Mouse (Mus musculus): ENCODE results near the gene Kcnk3. TPM values are rescaled to one million over a fixed set of nuclear protein-coding genes. Genes with fewer than 3 reads are reported as not detected.

Kcnk3 gene
- polyA plus RNA-seq, 1 experiment from 2014 or later = 28.9 TPM

DNA sequence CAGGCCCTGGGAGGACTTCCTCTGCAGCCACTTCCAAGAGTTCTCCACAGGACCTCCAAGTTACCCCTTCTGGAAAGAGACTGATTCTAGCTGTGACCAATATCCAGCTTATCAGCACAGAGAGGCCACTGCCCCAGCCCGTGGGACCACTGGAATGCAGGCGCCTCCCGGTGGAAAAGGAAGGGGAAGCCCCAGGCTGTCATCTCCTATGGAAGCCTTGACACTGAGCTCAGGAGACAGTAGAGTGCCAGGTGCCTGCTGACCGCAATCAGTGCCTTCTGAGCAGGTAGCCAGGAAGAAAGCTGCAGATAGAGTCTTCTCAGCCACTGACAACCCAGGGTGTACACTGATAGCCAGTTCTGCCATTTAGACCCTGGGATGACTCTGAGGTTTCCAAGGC, 13.4 kb downstream of the Kcnk3 start:
- Histone ChIP-seq H3K36me3 (no peaks in the 10 kb centered on the region; the same call in 1 of the 2 replicates), H3K9ac (peak overlapping the region; percentile 2; the same call in 1 of the 2 replicates), H3K27me3 (replicated peaks) (no peaks in the 10 kb centered on the region), H3K4me1 (peaks cover 58% of the 10 kb centered on the region), H3K27ac (replicated peaks) (peak overlapping the region; percentile 13), H3K4me3 (no peak overlapping the region), H3K9me3 (no peaks in the 10 kb centered on the region), H3K4me2 (0 out of 2 replicates have a peak overlapping the region, but pooled peaks have one; percentile 1)
- 6% methylated on average over 4 of the region's 4 CpGs for WGBS
- ATAC-seq (ENCODE audit: extremely low read depth, insufficient number of reproducible peaks, low FRiP score, low TSS enrichment) = no peak

DNA sequence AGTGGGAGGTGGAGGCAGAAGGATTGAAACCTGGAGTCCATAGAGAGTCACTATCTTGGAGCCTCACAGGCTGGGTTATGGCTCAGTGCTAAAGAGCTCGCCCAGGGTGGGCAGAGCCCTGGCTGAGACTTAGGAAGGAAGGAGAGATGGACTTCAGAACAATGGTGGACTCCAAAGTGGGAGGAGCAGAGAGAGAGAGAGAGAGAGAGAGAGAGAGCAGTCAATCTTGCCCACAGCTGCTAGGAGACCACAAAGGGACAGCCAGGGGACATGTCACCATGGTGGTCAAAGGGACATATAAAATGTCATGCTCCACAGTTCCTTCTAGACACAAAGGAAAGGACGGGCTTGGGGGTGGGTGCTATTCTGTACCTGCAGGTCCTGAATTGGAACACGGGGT, 15.3 kb downstream of the Kcnk3 start:
- no peaks in the 10 kb centered on the region for H3K27me3 ChIP-seq (replicated peaks)
- H3K9me3 ChIP-seq = no peaks in the 10 kb centered on the region
- H3K4me1 ChIP-seq = peaks cover 73% of the 10 kb centered on the region
- H3K4me2 ChIP-seq = no peak overlapping the region
- 65% methylated on average over 3 of the region's 3 CpGs for WGBS
- H3K27ac ChIP-seq (replicated peaks) = peak overlapping the region; percentile 93
- H3K4me3 ChIP-seq = no peak overlapping the region
- H3K9ac ChIP-seq = no peak overlapping the region; the same call in 1 of the 2 replicates
- no peak for ATAC-seq (ENCODE audit: extremely low read depth, insufficient number of reproducible peaks, low FRiP score, low TSS enrichment)
- no peaks in the 10 kb centered on the region; the same call in 1 of the 2 replicates for H3K36me3 ChIP-seq

DNA sequence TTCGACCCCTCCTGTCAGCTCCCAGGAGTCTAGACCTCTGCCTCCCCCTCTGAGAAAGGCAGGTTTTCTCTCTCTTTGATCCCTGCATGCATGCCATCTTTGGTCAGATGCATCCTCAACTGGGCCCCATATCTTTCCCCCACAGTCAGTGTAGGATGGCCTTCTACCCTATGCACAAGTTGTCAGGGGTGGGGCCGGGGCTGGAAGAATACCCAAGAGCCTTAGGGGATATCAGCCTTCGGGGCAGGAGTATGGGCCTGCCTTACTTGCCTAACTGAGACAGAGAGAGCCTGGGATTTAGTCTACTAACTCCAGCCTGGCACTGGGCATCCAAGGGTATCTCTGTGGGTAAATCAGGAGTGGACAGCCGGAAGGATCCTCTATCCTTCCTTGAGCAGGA, 16.0 kb downstream of the Kcnk3 start:
- no peak for ATAC-seq (ENCODE audit: extremely low read depth, insufficient number of reproducible peaks, low FRiP score, low TSS enrichment)
- Histone ChIP-seq H3K36me3 (no peaks in the 10 kb centered on the region; the same call in 1 of the 2 replicates), H3K9ac (peak overlapping the region; percentile 62), H3K4me1 (peaks cover 73% of the 10 kb centered on the region), H3K27me3 (replicated peaks) (no peaks in the 10 kb centered on the region), H3K4me3 (no peak overlapping the region), H3K4me2 (no peak overlapping the region), H3K27ac (replicated peaks) (peak overlapping the region; percentile 93), H3K9me3 (no peaks in the 10 kb centered on the region; the same call in 1 of the 2 replicates)
- WGBS = 53% methylated on average over 4 of the region's 4 CpGs

DNA sequence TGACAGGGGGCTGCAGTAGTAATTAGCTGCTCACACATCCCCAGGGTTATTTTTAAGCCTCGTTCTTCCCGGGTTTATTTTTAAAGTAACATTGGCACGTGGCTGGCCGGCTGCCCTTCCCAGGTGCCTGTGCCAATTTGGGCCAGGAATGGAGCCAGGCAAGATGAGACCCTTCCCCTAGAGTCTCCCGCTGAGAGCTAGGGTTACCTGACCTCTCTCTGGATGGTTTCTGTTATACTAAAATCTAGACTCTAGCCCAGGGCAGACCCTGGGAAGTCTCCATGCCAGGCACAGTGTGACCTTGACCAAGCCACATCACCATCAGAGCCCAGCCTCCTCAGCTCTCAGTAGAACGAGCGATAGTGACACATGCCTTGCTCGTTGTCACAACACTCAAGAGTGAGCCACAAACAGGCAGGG, 16.8 kb downstream of the Kcnk3 start:
- whole genome bisulfite sequencing = 35% methylated on average over 8 of the region's 8 CpGs
- Histone ChIP-seq H3K4me2 (peak overlapping the region; percentile 27; the same call in 1 of the 2 replicates), H3K9ac (peak overlapping the region; percentile 62), H3K9me3 (no peaks in the 10 kb centered on the region; the same call in 1 of the 2 replicates), H3K27ac (replicated peaks) (peak overlapping the region; percentile 93), H3K36me3 (peaks cover 4% of the 10 kb centered on the region; the same call in 1 of the 2 replicates), H3K27me3 (replicated peaks) (no peaks in the 10 kb centered on the region), H3K4me3 (no peak overlapping the region), H3K4me1 (peaks cover 74% of the 10 kb centered on the region)
- ATAC-seq (ENCODE audit: extremely low read depth, insufficient number of reproducible peaks, low FRiP score, low TSS enrichment) = no peak

DNA sequence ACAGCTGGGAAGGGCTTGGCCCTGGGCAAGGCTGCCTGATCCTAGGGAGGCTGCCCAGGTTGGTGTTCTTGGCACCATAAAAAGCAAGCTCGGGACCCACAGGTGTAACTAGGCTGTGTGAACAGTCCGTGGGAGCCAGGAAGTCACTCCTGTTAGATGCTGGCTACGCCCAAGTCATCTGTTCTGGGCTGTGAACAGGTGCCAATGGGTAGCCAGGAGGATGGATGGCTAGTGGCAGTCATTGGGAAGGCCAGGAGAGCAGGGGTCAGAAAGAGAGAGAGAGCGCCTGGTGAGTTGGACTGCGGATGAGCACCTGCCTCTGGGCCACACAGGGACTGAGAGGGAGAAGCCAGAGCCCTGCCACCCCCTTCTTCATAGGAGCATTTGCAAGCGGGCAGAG, 17.7 kb downstream of the Kcnk3 start:
- H3K4me1 ChIP-seq = peaks cover 78% of the 10 kb centered on the region
- H3K9ac ChIP-seq = peak overlapping the region; percentile 65

DNA sequence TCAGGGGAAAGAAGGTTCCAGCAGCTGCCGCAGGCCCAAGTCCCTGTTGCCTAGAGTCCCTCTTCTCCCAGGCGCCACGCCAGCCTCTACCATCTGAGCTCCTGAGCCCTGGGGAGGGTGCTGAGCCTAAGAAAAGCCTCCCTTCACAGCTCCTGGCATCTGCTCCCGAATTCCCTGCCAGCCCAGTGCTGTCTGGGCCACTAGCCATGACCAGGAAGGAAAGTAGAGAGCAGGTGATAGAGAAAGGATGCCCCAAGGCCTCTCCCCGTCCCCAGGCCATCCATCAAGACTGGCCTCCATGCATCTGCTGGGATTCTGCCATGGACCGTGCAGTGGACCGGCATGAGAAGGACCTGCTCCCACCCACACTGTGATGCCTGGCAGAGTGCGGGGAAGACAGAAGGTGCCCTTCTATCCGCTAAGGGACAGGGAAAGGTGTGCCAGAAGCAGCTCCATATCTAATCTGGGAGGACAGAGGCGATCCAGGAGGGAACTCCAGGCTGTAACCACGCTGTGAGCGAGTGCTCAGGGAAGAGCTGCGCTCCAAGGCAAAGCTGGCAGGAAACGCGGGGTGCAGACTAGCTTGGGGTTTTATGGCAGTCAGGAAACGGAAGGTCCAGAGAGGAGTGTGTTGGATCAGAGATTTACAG, 18.6 kb downstream of the Kcnk3 start:
- WGBS = 63% methylated on average over 16 of the region's 16 CpGs
- H3K4me1 ChIP-seq = peaks cover 81% of the 10 kb centered on the region
- no peak for ATAC-seq (ENCODE audit: extremely low read depth, insufficient number of reproducible peaks, low FRiP score, low TSS enrichment)
- H3K9ac ChIP-seq = peak overlapping the region; percentile 65; the same call in 1 of the 2 replicates
- no peak overlapping the region for H3K4me3 ChIP-seq
- H3K4me2 ChIP-seq = no peak overlapping the region
- H3K27me3 ChIP-seq (replicated peaks) = no peaks in the 10 kb centered on the region
- H3K36me3 ChIP-seq = peaks cover 4% of the 10 kb centered on the region; the same call in 1 of the 2 replicates
- H3K9me3 ChIP-seq = no peaks in the 10 kb centered on the region; the same call in 1 of the 2 replicates
- peak overlapping the region; percentile 93 for H3K27ac ChIP-seq (replicated peaks)

More for the DNA sequence above, 17.7 kb downstream of the Kcnk3 start:
- no peak for ATAC-seq (ENCODE audit: extremely low read depth, insufficient number of reproducible peaks, low FRiP score, low TSS enrichment)
- WGBS = 87% methylated on average over 6 of the region's 6 CpGs
- peak overlapping the region; percentile 93 for H3K27ac ChIP-seq (replicated peaks)
- H3K4me3 ChIP-seq = no peak overlapping the region
- no peaks in the 10 kb centered on the region for H3K27me3 ChIP-seq (replicated peaks)
- no peaks in the 10 kb centered on the region; the same call in 1 of the 2 replicates for H3K9me3 ChIP-seq
- H3K36me3 ChIP-seq = peaks cover 4% of the 10 kb centered on the region; the same call in 1 of the 2 replicates
- no peak overlapping the region for H3K4me2 ChIP-seq

DNA sequence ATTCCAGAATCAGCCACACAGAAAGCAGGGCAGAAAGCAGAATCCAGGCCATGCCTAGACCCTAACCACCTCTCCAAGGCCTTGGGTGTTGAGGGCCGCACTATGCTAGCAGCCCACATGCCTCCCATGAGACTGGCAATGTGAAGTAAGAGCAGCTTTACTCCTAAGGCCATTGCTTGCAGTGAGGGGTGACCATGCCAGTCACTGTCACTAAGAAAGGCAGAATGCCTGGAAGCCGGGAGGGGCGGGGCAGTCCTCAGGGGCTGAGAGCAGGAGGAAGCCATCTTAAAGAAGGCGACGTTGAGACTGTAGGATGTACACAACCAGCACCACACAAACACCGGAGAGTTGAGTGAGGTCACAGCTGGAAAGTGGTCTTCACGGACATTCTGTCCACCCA, 21.1 kb downstream of the Kcnk3 start:
- H3K4me2 ChIP-seq = no peak overlapping the region
- H3K9ac ChIP-seq = no peak overlapping the region
- peaks cover 69% of the 10 kb centered on the region for H3K4me1 ChIP-seq
- ATAC-seq (ENCODE audit: extremely low read depth, insufficient number of reproducible peaks, low FRiP score, low TSS enrichment) = no peak
- H3K4me3 ChIP-seq = no peak overlapping the region
- no peaks in the 10 kb centered on the region; the same call in 1 of the 2 replicates for H3K9me3 ChIP-seq
- no peak overlapping the region for H3K27ac ChIP-seq (replicated peaks)
- H3K27me3 ChIP-seq (replicated peaks) = no peaks in the 10 kb centered on the region
- WGBS = 84% methylated on average over 7 of the region's 7 CpGs
- peaks cover 4% of the 10 kb centered on the region; the same call in 1 of the 2 replicates for H3K36me3 ChIP-seq

DNA sequence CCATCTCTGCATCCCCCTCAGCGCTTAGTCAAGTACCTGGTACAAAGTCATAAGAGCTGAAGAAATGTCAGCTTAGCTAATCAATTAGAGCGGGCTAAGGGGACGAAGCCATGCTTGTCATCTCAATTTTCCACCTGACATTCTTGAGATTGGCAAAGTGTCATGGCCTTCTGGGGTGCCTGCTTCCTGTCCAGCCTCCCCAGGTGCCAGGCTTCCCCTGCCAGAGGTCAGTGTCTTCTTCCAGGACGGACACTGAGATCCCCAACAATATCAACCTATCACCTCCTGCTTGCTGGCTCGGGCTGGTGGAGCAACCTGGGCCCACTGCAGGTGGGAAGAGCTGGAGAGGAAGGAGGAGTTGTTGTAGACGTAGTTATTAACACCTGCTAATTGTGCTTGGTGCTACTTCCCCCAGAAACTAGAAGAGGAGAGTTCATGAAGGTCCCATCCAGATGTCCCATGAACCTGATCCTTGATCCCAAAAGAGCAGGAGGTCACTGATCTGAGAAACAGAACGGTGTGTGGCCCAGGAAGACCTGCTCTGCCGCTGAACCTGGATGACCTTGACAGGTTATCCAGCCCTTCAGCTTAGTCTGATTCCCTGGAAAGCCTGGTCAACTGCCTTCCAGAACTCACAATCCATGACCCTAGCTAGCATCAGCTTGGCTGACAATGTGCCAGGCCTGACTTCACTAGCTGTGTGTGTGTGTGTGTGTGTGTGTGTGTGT, 22.1 kb downstream of the Kcnk3 start:
- Histone ChIP-seq H3K9ac (no peak overlapping the region), H3K4me3 (no peak overlapping the region), H3K9me3 (no peaks in the 10 kb centered on the region; the same call in 1 of the 2 replicates), H3K36me3 (peaks cover 4% of the 10 kb centered on the region; the same call in 1 of the 2 replicates), H3K27me3 (replicated peaks) (no peaks in the 10 kb centered on the region), H3K4me1 (peaks cover 69% of the 10 kb centered on the region), H3K4me2 (no peak overlapping the region), H3K27ac (replicated peaks) (peak overlapping the region; percentile 28; the same call in 1 of the 2 replicates)
- ATAC-seq (ENCODE audit: extremely low read depth, insufficient number of reproducible peaks, low FRiP score, low TSS enrichment) = no peak
- WGBS = 75% methylated on average over 8 of the region's 8 CpGs

DNA sequence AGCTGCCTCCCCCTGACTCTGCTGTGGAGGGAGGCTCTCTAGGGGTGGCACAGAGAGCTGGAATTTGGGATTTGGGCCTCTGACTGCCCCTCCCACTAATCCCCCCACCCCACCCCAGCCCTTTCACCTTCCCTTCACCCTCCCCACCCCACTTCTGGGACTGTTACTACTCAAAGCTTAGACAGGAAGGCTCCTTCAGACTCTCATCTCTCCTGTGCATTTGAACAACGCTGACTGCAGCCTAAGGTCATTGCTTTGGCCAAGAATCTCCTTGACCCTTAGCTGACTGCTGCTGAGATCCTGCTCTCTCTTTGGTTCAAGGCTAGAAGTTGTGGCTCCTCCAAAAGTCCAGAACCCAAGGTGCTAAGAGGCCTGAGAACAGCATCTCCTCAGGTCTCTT, 23.1 kb downstream of the Kcnk3 start:
- Histone ChIP-seq H3K4me1 (peaks cover 69% of the 10 kb centered on the region), H3K36me3 (peaks cover 4% of the 10 kb centered on the region; the same call in 1 of the 2 replicates), H3K9ac (peak overlapping the region; percentile 47; the same call in 1 of the 2 replicates), H3K27me3 (replicated peaks) (no peaks in the 10 kb centered on the region), H3K4me2 (no peak overlapping the region), H3K9me3 (no peaks in the 10 kb centered on the region; the same call in 1 of the 2 replicates), H3K4me3 (no peak overlapping the region), H3K27ac (replicated peaks) (0 out of 2 replicates have a peak overlapping the region, but pooled peaks have one; percentile 12)
- 42% methylated on average over 1 of the region's 1 CpGs for WGBS
- ATAC-seq (ENCODE audit: extremely low read depth, insufficient number of reproducible peaks, low FRiP score, low TSS enrichment) = no peak

DNA sequence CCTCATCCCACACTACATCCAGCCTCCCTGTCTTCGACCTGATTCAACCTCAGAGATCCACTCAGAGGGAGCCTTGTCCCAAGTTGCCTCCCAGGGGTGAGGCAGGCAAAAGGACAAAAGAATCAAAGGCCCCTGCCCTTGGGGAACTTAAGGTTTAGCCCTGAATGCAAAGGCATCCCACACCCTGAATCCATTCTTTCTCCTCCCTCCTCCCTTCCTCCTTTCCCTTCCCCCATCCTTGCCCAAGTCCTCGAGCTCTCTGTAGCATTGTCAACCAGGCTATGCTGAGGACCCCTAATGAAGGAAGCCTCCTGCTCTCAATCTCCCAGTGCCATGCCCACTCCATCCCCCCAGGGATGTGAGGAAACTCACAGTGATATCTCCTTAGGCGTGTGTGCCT, 23.7 kb downstream of the Kcnk3 start:
- Histone ChIP-seq H3K9ac (no peak overlapping the region), H3K4me2 (no peak overlapping the region), H3K4me1 (peaks cover 69% of the 10 kb centered on the region), H3K36me3 (0 out of 2 replicates have a peak, but pooled peaks cover 4% of the 10 kb centered on the region), H3K27ac (replicated peaks) (0 out of 2 replicates have a peak overlapping the region, but pooled peaks have one; percentile 12), H3K27me3 (replicated peaks) (no peaks in the 10 kb centered on the region), H3K4me3 (no peak overlapping the region), H3K9me3 (no peaks in the 10 kb centered on the region; the same call in 1 of the 2 replicates)
- no peak for ATAC-seq (ENCODE audit: extremely low read depth, insufficient number of reproducible peaks, low FRiP score, low TSS enrichment)
- WGBS = 51% methylated on average over 3 of the region's 3 CpGs

DNA sequence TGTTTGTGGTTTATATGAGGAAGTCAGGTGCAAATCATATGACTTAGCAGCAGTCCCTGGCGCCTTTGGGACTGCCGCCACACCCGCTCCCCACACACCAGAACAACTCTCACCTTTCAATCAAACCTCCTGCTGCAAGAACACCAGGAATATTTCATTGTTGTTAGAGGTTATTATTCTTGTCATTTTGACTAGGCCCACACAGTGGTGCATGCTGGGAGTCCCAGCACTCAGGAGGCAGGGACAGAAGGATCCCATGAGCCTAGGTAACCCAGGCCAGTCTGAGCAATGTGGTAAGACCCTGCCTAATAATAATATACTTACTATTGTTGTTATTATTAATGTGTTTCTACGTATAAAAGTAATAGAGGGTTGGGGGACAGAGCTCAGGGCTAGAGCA, 24.6 kb downstream of the Kcnk3 start:
- Histone ChIP-seq H3K27me3 (replicated peaks) (no peaks in the 10 kb centered on the region), H3K36me3 (0 out of 2 replicates have a peak, but pooled peaks cover 4% of the 10 kb centered on the region), H3K4me2 (no peak overlapping the region), H3K27ac (replicated peaks) (no peak overlapping the region), H3K9me3 (no peaks in the 10 kb centered on the region; the same call in 1 of the 2 replicates), H3K4me3 (no peak overlapping the region), H3K4me1 (peaks cover 69% of the 10 kb centered on the region), H3K9ac (no peak overlapping the region)
- no peak for ATAC-seq (ENCODE audit: extremely low read depth, insufficient number of reproducible peaks, low FRiP score, low TSS enrichment)
- 77% methylated on average over 4 of the region's 4 CpGs for WGBS
